Mouse (Mus musculus): ENCODE measurements around the gene Gm4787.
A peak's percentile ranks its signal among the peaks of the same experiment; 100 is the strongest.
"Not testable (repeated sequence)": the region's sequence is repeated elsewhere in the genome, so short reads cannot be mapped to it uniquely, and the experiment has no call there.

Gm4787 gene

GRCm38 (mm10) chr12:81379364-81379763, at the start of gene Gm4787:
TSS of gene Gm4787 (minus strand) at chr12:81379464.
- DNase-seq: not testable (repeated sequence)

GRCm38 (mm10) chr12:81421846-81422245, 42.6 kb upstream of the Gm4787 start, which contains the start of gene Adam4:
TSS of gene Adam4 (minus strand) at chr12:81421946.
- no peak for DNase-seq

DNA sequence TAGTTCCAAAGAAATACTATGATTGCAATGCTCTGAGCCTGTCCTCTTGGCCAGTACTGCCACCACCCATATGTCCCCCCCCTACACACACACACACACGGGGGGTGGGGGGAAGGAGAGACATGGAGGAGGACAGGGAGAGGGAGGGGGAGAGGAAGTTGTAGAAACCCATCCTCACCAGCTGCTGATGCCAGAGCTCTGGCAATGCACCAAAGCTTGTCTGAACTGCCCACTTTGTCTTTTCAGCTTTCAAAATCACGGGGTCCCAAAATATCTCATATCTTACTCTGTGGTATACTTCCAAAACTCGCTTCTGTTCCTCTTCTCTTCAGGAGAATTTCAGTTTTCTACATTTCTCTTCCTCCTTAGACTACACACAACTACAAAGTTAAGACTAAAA, 33.9 kb upstream of the Gm4787 start:
- DNase-seq: no peak

GRCm38 (mm10) chr12:81408966-81409365, 29.7 kb upstream of the Gm4787 start:
- DNase-seq: no peak

GRCm38 (mm10) chr12:81402187-81402586, 22.9 kb upstream of the Gm4787 start:
- DNase-seq: peak; percentile 64

GRCm38 (mm10) chr12:81333841-81334240, 45.4 kb downstream of the Gm4787 start:
- DNase-seq: no peak

DNA sequence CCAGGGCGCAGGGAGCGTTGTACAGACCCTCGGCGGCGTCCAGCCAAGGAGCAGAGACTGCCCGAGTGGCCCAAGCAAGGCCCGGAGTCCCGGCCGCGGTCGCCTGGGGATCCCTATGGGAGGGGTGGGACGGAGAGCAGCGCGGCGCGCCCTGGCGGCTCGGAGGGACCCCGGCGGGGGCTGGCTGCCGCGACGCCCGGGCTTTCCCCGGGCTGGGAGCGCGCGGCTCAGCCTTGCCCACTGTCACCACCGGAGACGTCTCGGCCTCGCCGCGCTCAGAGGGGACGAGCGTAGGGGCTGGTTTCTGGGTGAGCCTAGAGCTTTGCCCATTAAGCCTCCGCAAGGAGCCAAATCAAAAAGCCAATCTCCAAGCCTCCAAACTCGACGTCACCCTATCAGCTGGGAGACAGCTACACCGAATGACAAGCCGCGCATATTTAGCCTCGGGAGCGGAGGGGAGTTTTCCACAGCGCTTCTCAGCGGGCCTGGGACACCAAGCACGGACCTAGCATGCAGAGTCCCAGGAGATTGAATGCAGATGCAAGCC, 46.3 kb downstream of the Gm4787 start, which contains the start of gene Slc8a3:
Gene Slc8a3 (minus strand): TSS at position 306 of the 547 bp plus-strand sequence.
- DNase-seq: peak; percentile 85

DNA sequence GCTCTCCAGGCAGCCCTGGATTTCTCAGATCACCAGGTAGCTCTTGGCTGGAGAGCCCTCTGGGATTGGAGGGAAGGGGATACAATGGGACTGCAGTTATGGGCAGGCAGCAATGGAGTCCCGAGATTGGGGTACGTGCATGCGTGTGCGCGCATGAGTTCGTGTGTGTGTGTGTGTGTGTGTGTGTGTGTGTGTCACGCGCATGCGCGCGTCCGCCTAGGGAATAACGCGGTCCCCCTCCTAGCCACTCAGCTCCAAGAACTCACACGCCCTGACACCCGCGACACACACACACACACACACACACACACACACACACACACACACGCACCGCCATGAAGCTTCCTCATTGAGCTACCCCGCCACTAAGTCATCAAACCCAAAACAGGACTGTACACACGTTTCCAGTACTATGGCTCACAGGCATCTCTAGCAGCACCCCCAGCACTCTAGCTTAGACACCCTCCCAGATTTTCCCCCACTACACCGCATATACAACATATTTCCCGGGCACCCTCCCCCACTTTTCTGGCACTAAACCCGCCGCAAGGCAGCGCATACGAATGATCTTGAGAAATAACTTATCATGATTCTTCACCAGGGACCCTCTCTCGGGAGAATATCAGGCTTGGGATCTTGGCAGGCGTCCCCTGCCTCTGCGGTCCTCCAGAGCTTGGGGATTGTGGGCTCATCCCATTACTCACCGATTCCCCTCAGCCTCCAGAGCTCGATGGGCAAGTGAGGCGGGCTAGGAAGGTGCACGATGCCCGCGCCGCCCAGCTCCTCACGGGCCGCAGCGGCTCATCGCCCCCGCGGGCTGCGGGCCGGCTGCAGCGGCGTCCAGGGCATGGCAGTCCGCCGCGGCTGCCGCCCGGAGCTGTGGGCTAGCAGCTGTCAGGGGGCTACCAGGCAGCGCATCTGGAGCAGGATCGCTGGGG, 47.1 kb downstream of the Gm4787 start:
- DNase-seq: peak; percentile 85

- peak; percentile 36 for DNase-seq
Observed at GRCm38 (mm10) chr12:81331046-81331638, 48.1 kb downstream of the Gm4787 start.

Data from cerebellum, adult 9-11 months (tissue).